ENCODE assay signal across 1 mouse cellular context in genomic region chr19:56357374-56357708, GRCm38 (mm10).
TF ChIP-seq lines count a peak whose summit lies in the region.

No protein-coding gene starts in this region.

TF ChIP-seq in MEL, 35 proteins besides CTCF, POLR2A, EP300 and RAD21:
- 0 out of 2 replicates have a peak, but pooled peaks have one; percentile 20 for TF ChIP-seq JUND (IDR thresholded peaks at IDR 0.05; ENCODE audit: low read depth, low read length)
